Mouse (Mus musculus) brain, embryonic 18.5 days (tissue): ENCODE measurements at regions not wholly inside any gene's neighbourhood (a gene's known extent, or its start where the extent isn't known, plus 50 kb on each side); places are given as distances from the start of the nearest gene placed in this dataset.

ENCODE experiments used
- DNase-seq: peaks from one replicate; pipeline ENCODE4 v3.0.0-alpha.2; 2012; ENCODE audit warnings: low read depth, low spot score

DNA sequence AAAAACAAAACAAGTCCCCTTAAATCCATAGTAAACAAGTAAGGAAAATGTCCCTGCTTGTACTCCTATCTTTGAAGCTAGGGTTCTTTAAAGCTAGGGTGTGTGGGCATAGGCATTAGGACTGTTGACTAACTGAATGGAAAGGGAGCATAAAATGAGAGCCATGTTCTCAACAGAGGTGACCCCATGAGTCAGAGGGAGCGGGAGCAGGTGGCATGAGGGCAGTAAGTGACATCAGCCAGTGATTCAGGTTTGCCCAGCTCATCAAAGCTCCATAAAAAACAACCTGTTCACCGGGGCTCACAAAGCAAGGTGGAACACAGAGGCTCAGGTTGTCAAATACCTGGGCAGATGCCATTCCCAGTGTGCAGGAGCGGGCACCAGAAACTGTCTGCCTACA lies 104.6 kb upstream of the 1700056E22Rik start:
- no peak for DNase-seq

DNA sequence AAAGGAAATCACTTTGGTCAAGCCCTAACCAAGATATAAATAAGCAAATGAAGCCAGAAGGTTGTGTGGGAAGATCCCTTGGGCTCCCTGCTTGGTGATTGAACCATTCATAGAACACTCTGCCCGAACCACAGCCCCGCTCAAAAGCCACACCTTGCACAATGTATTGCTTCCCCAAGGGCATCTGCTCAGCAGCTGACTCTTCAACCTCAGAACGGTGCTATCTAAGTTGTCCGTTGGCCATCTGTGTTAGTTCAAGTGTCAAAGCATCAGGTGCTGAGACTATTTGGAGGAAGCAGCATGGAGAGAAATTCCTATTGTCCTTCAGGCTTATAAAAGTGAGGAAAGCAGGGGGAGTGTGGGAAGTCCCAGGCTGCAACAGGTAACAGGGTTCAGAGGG lies 96.8 kb upstream of the 1700056E22Rik start:
- no peak for DNase-seq

DNA sequence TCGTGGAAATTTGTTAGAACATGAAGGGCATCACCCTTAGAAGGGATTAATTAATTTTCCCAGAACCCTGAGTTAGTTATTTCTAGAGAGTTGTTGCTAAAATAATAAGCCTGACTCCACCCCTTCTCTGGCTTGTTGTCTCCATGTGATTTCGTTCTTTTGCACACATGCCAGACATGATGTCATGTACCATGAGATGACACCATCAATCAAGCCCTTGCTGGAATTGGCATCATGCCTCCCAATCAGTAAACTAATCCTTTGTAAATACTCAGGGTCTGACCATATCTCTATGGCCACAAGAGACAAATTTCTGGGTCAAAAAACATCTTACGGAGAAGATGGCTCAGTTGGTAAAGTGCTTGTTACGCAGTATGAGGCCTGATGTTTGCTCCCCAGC lies 93.2 kb upstream of the 1700056E22Rik start:
- DNase-seq = no peak

DNA sequence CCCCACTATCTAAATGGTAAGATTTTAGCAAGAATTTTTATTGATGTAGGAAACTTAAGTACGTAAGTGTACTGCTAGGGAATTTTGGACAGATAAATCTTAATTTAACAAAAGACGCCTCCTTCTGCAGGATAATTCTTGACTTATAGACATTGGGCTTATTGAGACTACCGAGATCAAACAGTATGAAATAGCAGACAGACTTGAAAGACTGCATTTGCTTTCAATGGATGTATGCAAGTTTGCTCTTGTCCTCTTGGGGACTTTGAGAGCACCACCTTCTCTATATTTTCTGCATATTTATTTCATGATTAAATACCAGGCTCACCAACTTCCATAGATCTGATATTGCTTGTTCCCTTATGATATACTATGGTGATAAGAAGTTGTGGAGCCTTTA lies 92.8 kb upstream of the 1700056E22Rik start:
- no peak for DNase-seq
